Mouse (Mus musculus): ENCODE data around the gene Ptch1. TPM values are rescaled to one million over a fixed set of nuclear protein-coding genes. Genes with fewer than 3 reads are reported as not detected.

The Ptch1 gene
- polyA plus RNA-seq, 1 experiment from 2014 or later, result 22.1 TPM

DNA sequence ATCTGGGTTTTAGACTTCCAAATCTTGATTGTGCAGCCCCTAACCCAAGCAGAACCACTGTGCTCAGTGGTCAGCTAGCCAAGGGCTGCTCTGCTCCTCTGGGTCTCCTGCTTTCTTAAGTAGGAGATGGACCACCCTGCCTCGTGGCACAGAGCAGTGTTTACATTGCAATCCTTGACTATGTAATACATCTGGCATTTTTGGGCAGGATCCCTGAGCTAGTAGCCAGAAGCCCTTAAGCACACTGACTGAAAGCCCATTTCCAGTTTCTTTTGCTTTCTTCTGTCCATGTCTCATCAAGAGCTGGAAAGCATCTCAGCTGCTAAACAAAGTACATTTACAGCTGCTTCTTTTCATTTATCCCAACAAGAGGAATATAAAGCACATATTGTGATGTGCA is 17.0 kb downstream of the Ptch1 start:
- H3K4me1 ChIP-seq (replicated peaks), result peaks cover 100% of the 10 kb centered on the region
- WGBS, result 31% methylated on average over 1 of the region's 1 CpGs

GRCm38 (mm10) chr13:63555885-63556284 is 17.5 kb downstream of the Ptch1 start:
- H3K27me3 ChIP-seq (ENCODE audit: insufficient read depth, poor library complexity, severe bottlenecking), result no peaks in the 10 kb centered on the region
- H3K27ac ChIP-seq, result peak overlapping the region; percentile 88
- 36% methylated on average over 5 of the region's 5 CpGs for whole genome bisulfite sequencing
- H3K4me1 ChIP-seq (replicated peaks), result peaks cover 100% of the 10 kb centered on the region
- DNase-seq (ENCODE audit: low spot score), result no peak
- peaks cover 41% of the 10 kb centered on the region for H3K36me3 ChIP-seq
- H3K9me3 ChIP-seq, result no peaks in the 10 kb centered on the region
- H3K4me3 ChIP-seq, result peak overlapping the region; percentile 35

More for the DNA sequence above, 17.0 kb downstream of the Ptch1 start:
- no peak for DNase-seq (ENCODE audit: low spot score)
- H3K4me3 ChIP-seq, result peak overlapping the region; percentile 35
- H3K27ac ChIP-seq, result peak overlapping the region; percentile 88
- H3K36me3 ChIP-seq, result peaks cover 41% of the 10 kb centered on the region
- no peaks in the 10 kb centered on the region for H3K9me3 ChIP-seq
- H3K27me3 ChIP-seq (ENCODE audit: insufficient read depth, poor library complexity, severe bottlenecking), result no peaks in the 10 kb centered on the region

DNA sequence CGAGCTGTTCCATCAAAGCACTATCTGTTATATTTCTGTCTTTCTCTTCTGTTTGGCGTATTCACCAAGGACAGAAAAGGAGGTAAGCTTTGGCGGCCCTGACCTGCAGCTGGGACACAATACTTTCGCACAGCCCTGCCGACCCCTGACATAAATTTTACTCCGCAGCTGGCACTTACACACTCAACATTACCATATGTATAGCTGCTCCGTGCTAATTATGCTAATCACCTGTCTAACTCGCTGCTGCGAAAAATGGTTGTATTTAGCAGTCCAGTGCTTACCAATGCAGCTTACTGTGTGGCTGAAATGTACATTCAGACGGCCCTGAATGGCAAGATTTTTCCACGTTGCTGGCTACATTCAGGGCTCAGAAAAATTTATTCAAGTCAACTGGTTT is 18.8 kb downstream of the Ptch1 start:
- Histone ChIP-seq H3K4me1 (replicated peaks) (peaks cover 100% of the 10 kb centered on the region), H3K27ac (peak overlapping the region; percentile 88), H3K27me3 (ENCODE audit: insufficient read depth, poor library complexity, severe bottlenecking) (no peaks in the 10 kb centered on the region), H3K9me3 (no peaks in the 10 kb centered on the region), H3K4me3 (peak overlapping the region; percentile 35), H3K36me3 (peaks cover 32% of the 10 kb centered on the region)
- WGBS, result 23% methylated on average over 11 of the region's 11 CpGs
- DNase-seq (ENCODE audit: low spot score), result peak; percentile 67

DNA sequence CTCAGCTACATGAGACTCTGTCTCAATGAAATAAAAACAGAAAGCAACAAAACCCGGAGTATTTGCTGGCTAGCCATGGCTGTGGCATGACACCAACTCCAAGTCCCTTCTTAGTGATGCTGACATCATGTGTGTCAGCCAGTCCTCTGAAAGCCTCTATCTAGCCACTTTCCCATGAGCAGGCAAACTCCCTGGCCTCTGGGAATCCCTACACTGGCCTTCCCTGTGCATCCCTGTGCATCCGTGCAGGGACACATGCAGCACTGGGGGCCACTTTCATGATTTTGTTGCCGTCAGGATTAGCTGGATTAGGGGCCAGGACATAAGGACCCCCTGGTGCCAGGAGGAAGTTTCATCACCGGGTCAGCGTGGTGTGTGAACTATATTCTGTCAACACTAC is 20.0 kb downstream of the Ptch1 start:
- peaks cover 27% of the 10 kb centered on the region for H3K36me3 ChIP-seq
- peak overlapping the region; percentile 88 for H3K27ac ChIP-seq
- H3K4me3 ChIP-seq, result peak overlapping the region; percentile 26
- H3K27me3 ChIP-seq (ENCODE audit: insufficient read depth, poor library complexity, severe bottlenecking), result no peaks in the 10 kb centered on the region
- DNase-seq (ENCODE audit: low spot score), result no peak
- peaks cover 100% of the 10 kb centered on the region for H3K4me1 ChIP-seq (replicated peaks)
- WGBS, result 46% methylated on average over 5 of the region's 5 CpGs
- no peaks in the 10 kb centered on the region for H3K9me3 ChIP-seq

- WGBS, result 65% methylated on average over 10 of the region's 10 CpGs
- Histone ChIP-seq H3K4me3 (peak overlapping the region; percentile 4), H3K27me3 (ENCODE audit: insufficient read depth, poor library complexity, severe bottlenecking) (no peaks in the 10 kb centered on the region), H3K4me1 (replicated peaks) (peaks cover 93% of the 10 kb centered on the region), H3K27ac (peak overlapping the region; percentile 88), H3K36me3 (peaks cover 32% of the 10 kb centered on the region), H3K9me3 (no peaks in the 10 kb centered on the region)
- no peak for DNase-seq (ENCODE audit: low spot score)
These were observed 21.0 kb downstream of the Ptch1 start for GRCm38 (mm10) chr13:63552291-63552932.

- no peaks in the 10 kb centered on the region for H3K27me3 ChIP-seq (ENCODE audit: insufficient read depth, poor library complexity, severe bottlenecking)
- H3K9me3 ChIP-seq, result no peaks in the 10 kb centered on the region
- peak overlapping the region; percentile 4; the same call in 1 of the 2 replicates for H3K4me3 ChIP-seq
- DNase-seq (ENCODE audit: low spot score), result no peak
- H3K36me3 ChIP-seq, result peaks cover 38% of the 10 kb centered on the region
- peak overlapping the region; percentile 88 for H3K27ac ChIP-seq
- peaks cover 86% of the 10 kb centered on the region for H3K4me1 ChIP-seq (replicated peaks)
- whole genome bisulfite sequencing, result 70% methylated on average over 10 of the region's 10 CpGs
These were observed 21.7 kb downstream of the Ptch1 start for GRCm38 (mm10) chr13:63551552-63552290.

DNA sequence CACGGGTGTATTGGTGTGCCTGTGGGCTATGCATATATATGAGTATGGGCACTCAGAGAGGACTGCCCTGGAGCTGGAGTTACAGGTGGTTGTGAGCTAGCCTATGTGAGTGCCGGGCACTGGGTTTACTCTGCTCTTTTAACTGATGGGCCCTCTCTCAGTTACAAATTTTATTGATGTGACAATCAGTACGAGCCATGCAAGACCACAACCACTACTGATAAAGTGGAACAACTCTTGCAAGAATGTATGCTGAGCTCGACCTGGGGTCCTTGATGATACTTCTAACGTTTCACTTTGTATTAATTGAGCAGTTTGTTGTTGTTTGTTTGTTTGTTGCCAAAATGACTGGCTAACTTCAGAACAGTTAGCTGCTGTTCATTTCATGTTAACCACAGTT is 23.0 kb downstream of the Ptch1 start:
- Histone ChIP-seq H3K4me1 (replicated peaks) (peaks cover 83% of the 10 kb centered on the region), H3K9me3 (no peaks in the 10 kb centered on the region), H3K36me3 (peaks cover 50% of the 10 kb centered on the region), H3K4me3 (no peak overlapping the region), H3K27me3 (ENCODE audit: insufficient read depth, poor library complexity, severe bottlenecking) (no peaks in the 10 kb centered on the region), H3K27ac (0 out of 2 replicates have a peak overlapping the region, but pooled peaks have one; percentile 88)
- 83% methylated on average over 5 of the region's 5 CpGs for WGBS
- DNase-seq (ENCODE audit: low spot score), result no peak

DNA sequence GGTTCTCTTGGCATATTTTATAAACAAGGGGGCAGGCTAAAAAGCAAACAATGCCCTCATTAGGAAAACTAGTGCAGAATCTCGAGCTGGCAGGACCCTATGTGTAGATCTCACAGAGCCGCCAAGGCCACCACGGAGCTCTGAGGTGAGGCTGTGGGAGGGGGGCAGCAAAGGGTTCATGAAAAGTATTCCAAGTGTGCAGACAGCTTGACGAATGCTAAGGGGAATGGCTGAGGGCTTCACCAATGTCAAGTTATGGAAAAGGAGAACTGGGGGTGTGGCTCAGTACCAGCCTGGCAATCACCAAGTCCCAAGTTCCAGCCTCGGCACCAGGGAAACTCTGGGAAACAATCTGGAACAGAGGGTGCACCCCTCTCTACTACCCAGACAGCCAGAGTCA is 24.2 kb downstream of the Ptch1 start:
- H3K4me3 ChIP-seq, result no peak overlapping the region
- no peaks in the 10 kb centered on the region for H3K9me3 ChIP-seq
- WGBS, result 65% methylated on average over 5 of the region's 5 CpGs
- H3K27me3 ChIP-seq (ENCODE audit: insufficient read depth, poor library complexity, severe bottlenecking), result no peaks in the 10 kb centered on the region
- H3K4me1 ChIP-seq (replicated peaks), result peaks cover 83% of the 10 kb centered on the region
- peak overlapping the region; percentile 1 for H3K27ac ChIP-seq
- H3K36me3 ChIP-seq, result peaks cover 60% of the 10 kb centered on the region
- DNase-seq (ENCODE audit: low spot score), result no peak

GRCm38 (mm10) chr13:63548571-63548970 is 24.8 kb downstream of the Ptch1 start:
- Histone ChIP-seq H3K9me3 (no peaks in the 10 kb centered on the region), H3K36me3 (peaks cover 66% of the 10 kb centered on the region), H3K27me3 (ENCODE audit: insufficient read depth, poor library complexity, severe bottlenecking) (no peaks in the 10 kb centered on the region), H3K4me1 (replicated peaks) (peaks cover 83% of the 10 kb centered on the region), H3K4me3 (no peak overlapping the region), H3K27ac (no peak overlapping the region)
- no peak for DNase-seq (ENCODE audit: low spot score)
- 89% methylated on average over 4 of the region's 4 CpGs for WGBS

DNA sequence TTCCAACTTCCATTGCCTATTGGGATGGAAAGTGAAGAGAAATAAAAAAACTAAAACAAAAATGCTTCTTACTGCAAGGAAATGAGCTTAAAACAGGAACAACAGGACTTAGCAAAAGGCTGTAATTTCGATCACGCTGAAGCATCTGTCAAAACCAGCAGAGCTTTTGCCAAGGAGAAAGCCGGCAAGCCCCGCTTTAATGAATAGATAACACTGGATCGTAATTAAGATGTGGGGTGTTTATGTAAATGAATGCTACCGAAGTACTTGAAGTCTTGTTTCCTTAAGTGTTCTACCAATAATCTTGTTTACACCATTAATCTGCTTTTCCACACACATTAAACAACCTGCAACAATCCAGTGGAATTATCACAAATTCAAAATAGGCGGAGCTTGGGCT is 28.1 kb downstream of the Ptch1 start:
- Histone ChIP-seq H3K36me3 (peaks cover 81% of the 10 kb centered on the region), H3K27ac (no peak overlapping the region)

GRCm38 (mm10) chr13:63544967-63545253 is 28.5 kb downstream of the Ptch1 start:
- Histone ChIP-seq H3K9me3 (no peaks in the 10 kb centered on the region), H3K27me3 (ENCODE audit: insufficient read depth, poor library complexity, severe bottlenecking) (no peaks in the 10 kb centered on the region), H3K36me3 (peaks cover 85% of the 10 kb centered on the region), H3K4me1 (replicated peaks) (peaks cover 78% of the 10 kb centered on the region), H3K4me3 (no peak overlapping the region), H3K27ac (no peak overlapping the region)
- WGBS, result 62% methylated on average over 5 of the region's 5 CpGs
- no peak for DNase-seq (ENCODE audit: low spot score)

More for the DNA sequence above, 28.1 kb downstream of the Ptch1 start:
- no peak overlapping the region for H3K4me3 ChIP-seq
- 84% methylated on average over 7 of the region's 7 CpGs for whole genome bisulfite sequencing
- DNase-seq (ENCODE audit: low spot score), result no peak
- H3K4me1 ChIP-seq (replicated peaks), result peaks cover 81% of the 10 kb centered on the region
- no peaks in the 10 kb centered on the region for H3K27me3 ChIP-seq (ENCODE audit: insufficient read depth, poor library complexity, severe bottlenecking)
- no peaks in the 10 kb centered on the region for H3K9me3 ChIP-seq

- Histone ChIP-seq H3K36me3 (peaks cover 91% of the 10 kb centered on the region), H3K4me3 (no peak overlapping the region), H3K9me3 (no peaks in the 10 kb centered on the region), H3K4me1 (replicated peaks) (peaks cover 72% of the 10 kb centered on the region), H3K27me3 (ENCODE audit: insufficient read depth, poor library complexity, severe bottlenecking) (no peaks in the 10 kb centered on the region), H3K27ac (0 out of 2 replicates have a peak overlapping the region, but pooled peaks have one; percentile 14)
- DNase-seq (ENCODE audit: low spot score), result no peak
- 71% methylated on average over 13 of the region's 13 CpGs for WGBS
These were observed 29.1 kb downstream of the Ptch1 start for GRCm38 (mm10) chr13:63544119-63544966.

DNA sequence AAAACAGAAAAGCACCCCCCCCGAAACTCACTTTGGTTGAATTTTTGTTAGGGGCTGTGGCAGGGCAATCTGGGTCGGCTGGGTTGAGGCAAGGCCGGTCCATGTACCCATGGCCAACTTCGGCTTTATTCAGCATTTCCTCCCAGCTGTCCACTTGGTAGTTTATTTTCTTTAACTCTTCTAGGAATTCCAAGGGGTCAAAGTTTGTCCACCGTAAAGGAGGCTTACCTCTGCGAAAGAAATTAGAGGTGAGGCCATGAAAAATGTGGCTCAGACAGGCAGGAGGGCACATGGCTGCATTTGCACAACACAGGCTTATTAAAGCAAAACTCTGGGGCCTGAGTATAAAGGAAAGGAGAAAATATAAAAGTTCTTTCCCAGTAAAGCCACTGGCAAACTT is 29.9 kb downstream of the Ptch1 start:
- 77% methylated on average over 6 of the region's 6 CpGs for WGBS
- no peak overlapping the region for H3K4me3 ChIP-seq
- H3K27ac ChIP-seq, result no peak overlapping the region
- H3K27me3 ChIP-seq (ENCODE audit: insufficient read depth, poor library complexity, severe bottlenecking), result no peaks in the 10 kb centered on the region
- no peaks in the 10 kb centered on the region for H3K9me3 ChIP-seq
- no peak for DNase-seq (ENCODE audit: low spot score)
- H3K36me3 ChIP-seq, result peaks cover 96% of the 10 kb centered on the region
- H3K4me1 ChIP-seq (replicated peaks), result peaks cover 63% of the 10 kb centered on the region
